Mouse (Mus musculus): ENCODE measurements at regions not wholly inside any gene's neighbourhood (a gene's known extent, or its start where the extent isn't known, plus 50 kb on each side); places are given as distances from the start of the nearest gene placed in this dataset.
"Not testable (repeated sequence)": the region's sequence is repeated elsewhere in the genome, so short reads cannot be mapped to it uniquely, and the experiment has no call there.

DNA sequence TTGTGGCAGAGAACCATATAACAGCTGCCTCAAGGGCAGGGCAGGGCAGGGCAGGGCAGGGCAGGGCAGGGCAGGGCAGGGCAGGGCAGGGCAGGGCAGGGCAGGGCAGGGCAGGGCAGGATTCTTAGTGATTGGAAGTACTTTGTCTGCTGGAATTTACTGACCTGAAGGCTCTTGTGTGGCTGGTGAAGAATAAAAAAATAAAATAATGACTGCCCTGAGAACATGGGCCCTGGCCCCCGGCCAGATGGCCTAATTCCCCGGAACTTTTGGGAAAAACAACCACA lies 169.3 kb downstream of the Qk start:
- not testable (repeated sequence) for H3K9ac ChIP-seq (ENCODE audit: low read length); H3K27me3 ChIP-seq (ENCODE audit: control insufficient read depth, insufficient read depth, low read length); H3K9me3 ChIP-seq (ENCODE audit: control insufficient read depth, low read length); H3K36me3 ChIP-seq (ENCODE audit: control insufficient read depth, insufficient read depth, low read length); H3K4me3 ChIP-seq (ENCODE audit: control insufficient read depth in 1 of 2, insufficient read depth in 1 of 2, low read depth in 1 of 2, low read length in 2 of 2); H3K27ac ChIP-seq (replicated peaks in 1 of 2; ENCODE audit: control insufficient read depth in 1 of 2, insufficient read depth in 1 of 2, low read depth in 2 of 2, low read length in 2 of 2); ATAC-seq (ENCODE audit: insufficient number of reproducible peaks, insufficient read depth, low FRiP score, low read depth); H3K4me2 ChIP-seq (ENCODE audit: low read length)
- 94% methylated on average over 2 of the region's 2 CpGs for WGBS
- H3K4me1 ChIP-seq (ENCODE audit: control insufficient read depth in 2 of 2, insufficient read depth in 2 of 2, low read length in 2 of 2): peaks cover 24 to 48% of the 10 kb centered on the region in 2 experiments

DNA sequence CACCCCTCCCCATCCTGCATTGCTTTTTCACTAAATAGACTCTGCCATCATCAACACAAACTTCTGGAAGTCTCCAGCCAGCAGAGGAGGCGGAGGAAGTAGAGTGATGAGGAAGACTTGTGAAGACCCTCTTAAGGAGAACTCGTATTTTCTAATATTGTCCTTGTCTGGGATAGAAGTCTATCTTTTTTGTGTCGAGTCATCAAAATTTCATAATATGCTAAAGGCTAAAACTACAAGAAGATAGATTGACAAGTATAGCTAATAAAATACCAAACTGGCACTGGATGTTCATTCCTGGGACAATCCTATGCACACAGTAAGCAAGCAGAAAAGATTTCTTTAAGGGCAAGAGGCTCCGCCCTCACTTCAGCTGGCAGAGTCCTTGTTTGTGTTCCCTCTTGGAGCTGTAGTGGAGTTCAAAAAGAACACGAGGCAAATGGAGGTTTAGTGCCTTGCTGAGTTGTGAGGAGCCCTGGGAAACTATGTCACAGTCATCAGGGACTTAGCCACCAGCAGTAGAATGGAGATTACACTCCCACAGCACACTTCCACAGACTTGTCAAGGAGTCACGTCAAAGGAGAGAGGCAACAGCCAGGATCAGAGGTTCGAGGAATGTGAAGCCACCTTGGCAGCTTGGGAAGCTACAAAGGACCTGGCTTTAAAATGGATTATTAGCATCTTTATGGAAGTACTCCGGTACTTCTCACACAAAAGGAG lies 169.8 kb downstream of the Qk start:
- Histone ChIP-seq H3K4me3 (ENCODE audit: control insufficient read depth in 1 of 2, insufficient read depth in 1 of 2, low read depth in 1 of 2, low read length in 2 of 2) (no peak overlapping the region), H3K9me3 (ENCODE audit: control insufficient read depth, low read length) (no peaks in the 10 kb centered on the region), H3K27ac (replicated peaks in 1 of 2; ENCODE audit: control insufficient read depth in 1 of 2, insufficient read depth in 1 of 2, low read depth in 2 of 2, low read length in 2 of 2) (no peak overlapping the region), H3K9ac (ENCODE audit: low read length) (no peak overlapping the region), H3K4me1 (ENCODE audit: control insufficient read depth in 2 of 2, insufficient read depth in 2 of 2, low read length in 2 of 2) (peaks cover 24 to 48% of the 10 kb centered on the region in 2 experiments), H3K27me3 (ENCODE audit: control insufficient read depth, insufficient read depth, low read length) (no peaks in the 10 kb centered on the region), H3K4me2 (ENCODE audit: low read length) (no peak overlapping the region), H3K36me3 (ENCODE audit: control insufficient read depth, insufficient read depth, low read length) (no peaks in the 10 kb centered on the region)
- WGBS: 71% methylated on average over 8 of the region's 8 CpGs
- no peak for ATAC-seq (ENCODE audit: insufficient number of reproducible peaks, insufficient read depth, low FRiP score, low read depth)

DNA sequence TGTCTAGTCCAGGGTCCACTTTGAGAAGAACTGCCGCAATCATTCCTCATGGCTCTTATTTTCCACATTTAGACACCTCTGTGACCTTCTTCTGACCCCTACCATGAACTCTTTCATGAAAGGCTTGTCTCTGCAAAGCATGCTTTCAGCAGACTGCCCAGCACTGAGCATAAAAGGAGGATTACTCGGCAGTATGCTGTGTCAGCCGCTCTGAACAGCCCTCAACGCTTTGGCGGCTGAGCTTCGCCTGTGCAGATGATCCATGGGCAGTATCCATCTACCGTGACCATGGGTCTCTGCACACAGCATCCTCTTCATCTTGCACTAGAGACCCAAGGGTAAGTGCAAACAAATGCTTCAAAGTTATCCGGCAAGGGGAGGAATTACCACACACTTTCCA lies 172.5 kb downstream of the Qk start:
- Histone ChIP-seq H3K27ac (replicated peaks in 1 of 2; ENCODE audit: control insufficient read depth in 1 of 2, insufficient read depth in 1 of 2, low read depth in 2 of 2, low read length in 2 of 2) (peak overlapping the region; percentile 2 to 7; a peak in 1 of 4 replicates), H3K4me2 (ENCODE audit: low read length) (peak overlapping the region; percentile 31; the same call in 1 of the 2 replicates), H3K9ac (ENCODE audit: low read length) (no peak overlapping the region), H3K4me3 (ENCODE audit: control insufficient read depth in 1 of 2, insufficient read depth in 1 of 2, low read depth in 1 of 2, low read length in 2 of 2) (no peak overlapping the region), H3K36me3 (ENCODE audit: control insufficient read depth, insufficient read depth, low read length) (no peaks in the 10 kb centered on the region), H3K4me1 (ENCODE audit: control insufficient read depth in 2 of 2, insufficient read depth in 2 of 2, low read length in 2 of 2) (peaks cover 13 to 34% of the 10 kb centered on the region in 2 experiments), H3K9me3 (ENCODE audit: control insufficient read depth, low read length) (no peaks in the 10 kb centered on the region), H3K27me3 (ENCODE audit: control insufficient read depth, insufficient read depth, low read length) (no peaks in the 10 kb centered on the region)
- 31% methylated on average over 8 of the region's 8 CpGs for WGBS
- ATAC-seq (ENCODE audit: insufficient number of reproducible peaks, insufficient read depth, low FRiP score, low read depth): no peak

DNA sequence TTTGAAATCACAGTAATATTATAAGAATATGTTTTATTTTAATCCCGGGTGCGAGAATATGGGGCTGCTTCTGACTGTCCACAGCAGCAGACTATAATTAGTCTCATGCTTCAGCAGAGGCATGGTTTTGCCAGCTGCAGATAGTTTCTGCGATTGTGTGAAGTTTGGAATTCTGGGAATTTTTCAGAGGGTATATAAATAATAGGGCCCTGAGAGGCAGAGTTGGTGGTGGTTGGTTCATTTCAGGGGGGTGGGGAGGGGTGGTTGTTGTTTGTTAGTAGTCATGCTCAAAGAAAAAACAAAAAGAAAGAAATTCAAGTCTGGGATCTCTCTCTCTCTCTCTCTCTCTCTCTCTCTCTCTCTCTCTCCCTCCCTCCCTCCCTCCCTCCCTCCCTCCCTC lies 173.1 kb downstream of the Qk start:
- 15% methylated on average over 3 of the region's 3 CpGs for WGBS
- H3K9me3 ChIP-seq (ENCODE audit: control insufficient read depth, low read length): no peaks in the 10 kb centered on the region
- no peaks in the 10 kb centered on the region for H3K36me3 ChIP-seq (ENCODE audit: control insufficient read depth, insufficient read depth, low read length)
- no peak overlapping the region for H3K4me3 ChIP-seq (ENCODE audit: control insufficient read depth in 1 of 2, insufficient read depth in 1 of 2, low read depth in 1 of 2, low read length in 2 of 2)
- no peak for ATAC-seq (ENCODE audit: insufficient number of reproducible peaks, insufficient read depth, low FRiP score, low read depth)
- no peak overlapping the region for H3K9ac ChIP-seq (ENCODE audit: low read length)
- peak overlapping the region in 1 of 2 experiments; percentile 57; a peak in 1 of 4 replicates for H3K27ac ChIP-seq (replicated peaks in 1 of 2; ENCODE audit: control insufficient read depth in 1 of 2, insufficient read depth in 1 of 2, low read depth in 2 of 2, low read length in 2 of 2)
- H3K4me2 ChIP-seq (ENCODE audit: low read length): no peak overlapping the region
- peaks cover 13 to 31% of the 10 kb centered on the region in 2 experiments for H3K4me1 ChIP-seq (ENCODE audit: control insufficient read depth in 2 of 2, insufficient read depth in 2 of 2, low read length in 2 of 2)
- no peaks in the 10 kb centered on the region for H3K27me3 ChIP-seq (ENCODE audit: control insufficient read depth, insufficient read depth, low read length)

DNA sequence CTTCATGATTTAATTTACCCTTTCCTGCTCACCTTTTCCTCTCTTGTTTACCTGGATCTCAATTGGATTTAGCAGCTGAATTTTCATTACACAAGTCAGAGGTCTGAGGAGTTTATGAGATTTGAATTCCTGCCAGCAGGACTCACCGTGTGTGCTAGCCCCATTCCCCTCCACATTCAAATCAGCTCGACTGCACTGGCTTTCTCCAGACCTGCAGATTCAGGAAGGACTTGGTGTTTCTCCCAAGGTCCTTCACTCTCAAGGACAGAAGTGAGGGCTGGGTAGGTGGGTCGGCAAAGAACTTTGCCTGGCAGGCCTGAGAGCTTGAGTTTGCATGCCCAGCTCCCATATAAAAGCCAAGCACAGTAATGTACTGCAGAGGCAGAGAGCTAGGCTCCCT lies 180.8 kb downstream of the Qk start:
- no peak overlapping the region for H3K27ac ChIP-seq (replicated peaks in 1 of 2; ENCODE audit: control insufficient read depth in 1 of 2, insufficient read depth in 1 of 2, low read depth in 2 of 2, low read length in 2 of 2)
- H3K36me3 ChIP-seq (ENCODE audit: control insufficient read depth, insufficient read depth, low read length): no peaks in the 10 kb centered on the region
- no peak overlapping the region for H3K4me3 ChIP-seq (ENCODE audit: control insufficient read depth in 1 of 2, insufficient read depth in 1 of 2, low read depth in 1 of 2, low read length in 2 of 2)
- no peaks in the 10 kb centered on the region for H3K9me3 ChIP-seq (ENCODE audit: control insufficient read depth, low read length)
- H3K4me2 ChIP-seq (ENCODE audit: low read length): no peak overlapping the region
- peaks cover 5 to 10% of the 10 kb centered on the region in 2 experiments; a peak in 2 of 4 replicates for H3K4me1 ChIP-seq (ENCODE audit: control insufficient read depth in 2 of 2, insufficient read depth in 2 of 2, low read length in 2 of 2)
- WGBS: 25% methylated on average over 3 of the region's 3 CpGs
- no peak overlapping the region for H3K9ac ChIP-seq (ENCODE audit: low read length)
- no peaks in the 10 kb centered on the region for H3K27me3 ChIP-seq (ENCODE audit: control insufficient read depth, insufficient read depth, low read length)
- ATAC-seq (ENCODE audit: insufficient number of reproducible peaks, insufficient read depth, low FRiP score, low read depth): no peak

DNA sequence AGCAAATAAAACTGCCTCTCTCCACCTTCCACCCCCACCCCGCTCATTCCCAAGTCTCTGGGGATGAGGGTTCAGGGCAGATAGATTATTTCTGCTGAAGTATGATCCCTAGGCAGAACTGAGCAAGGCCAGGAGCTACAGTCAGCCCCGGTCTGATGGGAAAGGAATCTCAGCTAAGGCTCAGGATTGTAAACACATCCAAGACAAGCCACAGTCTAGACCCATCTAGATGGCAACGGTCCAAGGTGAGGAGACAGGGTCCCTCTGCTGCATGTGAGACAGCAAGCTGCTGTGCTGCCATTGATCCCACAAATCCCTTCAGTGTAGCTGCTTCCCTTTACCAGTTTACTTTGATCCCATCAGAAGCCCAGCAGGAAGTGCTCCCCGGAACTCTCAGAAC lies 181.3 kb downstream of the Qk start:
- Histone ChIP-seq H3K4me2 (ENCODE audit: low read length) (no peak overlapping the region), H3K27me3 (ENCODE audit: control insufficient read depth, insufficient read depth, low read length) (no peaks in the 10 kb centered on the region), H3K9ac (ENCODE audit: low read length) (no peak overlapping the region), H3K9me3 (ENCODE audit: control insufficient read depth, low read length) (no peaks in the 10 kb centered on the region), H3K36me3 (ENCODE audit: control insufficient read depth, insufficient read depth, low read length) (no peaks in the 10 kb centered on the region), H3K27ac (replicated peaks in 1 of 2; ENCODE audit: control insufficient read depth in 1 of 2, insufficient read depth in 1 of 2, low read depth in 2 of 2, low read length in 2 of 2) (no peak overlapping the region), H3K4me1 (ENCODE audit: control insufficient read depth in 2 of 2, insufficient read depth in 2 of 2, low read length in 2 of 2) (peaks cover 5 to 10% of the 10 kb centered on the region in 2 experiments; a peak in 2 of 4 replicates), H3K4me3 (ENCODE audit: control insufficient read depth in 1 of 2, insufficient read depth in 1 of 2, low read depth in 1 of 2, low read length in 2 of 2) (no peak overlapping the region)
- no peak for ATAC-seq (ENCODE audit: insufficient number of reproducible peaks, insufficient read depth, low FRiP score, low read depth)
- 63% methylated on average over 4 of the region's 4 CpGs for WGBS

DNA sequence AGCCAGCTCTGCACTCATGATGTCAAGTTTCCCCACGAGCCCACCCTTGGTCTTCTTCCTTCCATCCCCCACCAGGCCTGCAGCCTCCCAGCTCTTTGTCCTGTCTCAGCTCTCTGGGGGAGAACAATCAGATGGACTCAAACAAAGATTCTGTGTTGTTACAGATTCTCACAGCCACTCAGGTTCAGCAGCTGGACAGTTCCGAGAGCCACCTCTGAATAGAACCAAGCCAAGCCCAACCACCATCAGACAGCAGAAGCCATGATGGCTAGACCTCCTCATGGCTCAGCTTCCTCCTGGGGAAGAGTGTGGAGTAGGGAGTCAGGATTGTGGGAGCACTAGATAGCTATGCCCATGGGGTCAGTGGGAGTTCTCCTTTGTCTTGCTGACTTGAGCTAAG lies 184.5 kb downstream of the Qk start:
- Histone ChIP-seq H3K4me1 (ENCODE audit: control insufficient read depth in 2 of 2, insufficient read depth in 2 of 2, low read length in 2 of 2) (peaks cover 9 to 13% of the 10 kb centered on the region in 2 experiments), H3K4me2 (ENCODE audit: low read length) (no peak overlapping the region), H3K4me3 (ENCODE audit: control insufficient read depth in 1 of 2, insufficient read depth in 1 of 2, low read depth in 1 of 2, low read length in 2 of 2) (no peak overlapping the region), H3K9ac (ENCODE audit: low read length) (no peak overlapping the region), H3K27me3 (ENCODE audit: control insufficient read depth, insufficient read depth, low read length) (no peaks in the 10 kb centered on the region), H3K27ac (replicated peaks in 1 of 2; ENCODE audit: control insufficient read depth in 1 of 2, insufficient read depth in 1 of 2, low read depth in 2 of 2, low read length in 2 of 2) (no peak overlapping the region), H3K36me3 (ENCODE audit: control insufficient read depth, insufficient read depth, low read length) (no peaks in the 10 kb centered on the region), H3K9me3 (ENCODE audit: control insufficient read depth, low read length) (no peaks in the 10 kb centered on the region)
- WGBS: 53% methylated on average over 2 of the region's 2 CpGs
- no peak for ATAC-seq (ENCODE audit: insufficient number of reproducible peaks, insufficient read depth, low FRiP score, low read depth)

DNA sequence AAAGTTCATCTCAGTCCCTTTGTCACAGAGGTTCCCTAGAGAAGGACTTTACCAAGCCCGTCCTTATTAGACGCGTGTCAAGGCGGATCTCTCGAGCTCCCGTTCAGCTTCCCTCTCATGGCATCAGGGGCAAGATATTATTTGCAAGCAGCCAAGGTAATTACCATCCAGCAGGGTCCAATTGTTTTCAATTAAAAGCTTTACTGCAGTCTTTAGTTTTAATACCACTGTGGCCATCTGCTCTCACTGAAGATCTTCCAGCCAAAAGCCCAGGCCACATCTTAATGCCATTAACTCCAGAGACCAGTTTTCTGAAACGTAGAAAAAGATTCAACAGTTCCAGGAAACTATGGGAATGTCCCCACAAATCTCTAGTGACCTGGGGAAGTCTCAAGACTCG lies 191.1 kb downstream of the Qk start:
- H3K36me3 ChIP-seq (ENCODE audit: control insufficient read depth, insufficient read depth, low read length): no peaks in the 10 kb centered on the region
- H3K27ac ChIP-seq (replicated peaks in 1 of 2; ENCODE audit: control insufficient read depth in 1 of 2, insufficient read depth in 1 of 2, low read depth in 2 of 2, low read length in 2 of 2): no peak overlapping the region
- no peak overlapping the region for H3K9ac ChIP-seq (ENCODE audit: low read length)
- no peak overlapping the region for H3K4me2 ChIP-seq (ENCODE audit: low read length)
- peaks cover 6% of the 10 kb centered on the region in 2 experiments for H3K4me1 ChIP-seq (ENCODE audit: control insufficient read depth in 2 of 2, insufficient read depth in 2 of 2, low read length in 2 of 2)
- no peaks in the 10 kb centered on the region for H3K27me3 ChIP-seq (ENCODE audit: control insufficient read depth, insufficient read depth, low read length)
- no peak for ATAC-seq (ENCODE audit: insufficient number of reproducible peaks, insufficient read depth, low FRiP score, low read depth)
- H3K4me3 ChIP-seq (ENCODE audit: control insufficient read depth in 1 of 2, insufficient read depth in 1 of 2, low read depth in 1 of 2, low read length in 2 of 2): no peak overlapping the region
- 59% methylated on average over 8 of the region's 8 CpGs for WGBS
- no peaks in the 10 kb centered on the region for H3K9me3 ChIP-seq (ENCODE audit: control insufficient read depth, low read length)

Measured in heart, embryonic 14.5 days (tissue).